Mouse (Mus musculus) spleen, postnatal 36 days (tissue): ENCODE data around the gene Ptges3.
"Not testable (repeated sequence)": the region's sequence is repeated elsewhere in the genome, so short reads cannot be mapped to it uniquely, and the experiment has no call there.

Experiments used
- DNase-seq, 2 experiments: peaks; one replicate each; pipeline ENCODE4 v3.0.0; 2022; ENCODE audit warnings: low spot score in 2 of 2, mixed read lengths in 1 of 2

The Ptges3 gene

GRCm38 (mm10) chr10:128059207-128059981 is 640 bp downstream of the Ptges3 start:
- peak; percentile 67 to 71 for DNase-seq

GRCm38 (mm10) chr10:128061109-128061508 is 2.4 kb downstream of the Ptges3 start:
- no peak for DNase-seq

- no peak for DNase-seq
Measured at GRCm38 (mm10) chr10:128062221-128062989, 3.7 kb downstream of the Ptges3 start.

DNA sequence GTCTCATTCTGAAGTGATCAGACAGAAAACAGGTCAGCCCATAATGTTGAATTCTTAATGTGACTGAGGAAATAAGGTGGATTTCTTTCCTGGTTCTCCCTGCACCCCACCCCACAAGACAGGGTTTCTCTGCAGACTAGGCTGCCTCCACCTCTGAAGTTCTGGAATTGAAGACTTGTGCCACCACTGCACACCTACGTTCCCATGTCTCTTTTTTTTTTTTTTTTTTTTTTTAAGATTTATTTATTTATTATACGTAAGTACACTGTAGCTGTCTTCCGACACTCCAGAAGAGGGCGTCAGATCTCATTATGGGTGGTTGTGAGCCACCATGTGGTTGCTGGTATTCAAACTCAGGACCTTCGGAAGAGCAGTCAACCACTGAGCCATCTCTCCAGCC is 7.3 kb downstream of the Ptges3 start:
- DNase-seq, result no peak

DNA sequence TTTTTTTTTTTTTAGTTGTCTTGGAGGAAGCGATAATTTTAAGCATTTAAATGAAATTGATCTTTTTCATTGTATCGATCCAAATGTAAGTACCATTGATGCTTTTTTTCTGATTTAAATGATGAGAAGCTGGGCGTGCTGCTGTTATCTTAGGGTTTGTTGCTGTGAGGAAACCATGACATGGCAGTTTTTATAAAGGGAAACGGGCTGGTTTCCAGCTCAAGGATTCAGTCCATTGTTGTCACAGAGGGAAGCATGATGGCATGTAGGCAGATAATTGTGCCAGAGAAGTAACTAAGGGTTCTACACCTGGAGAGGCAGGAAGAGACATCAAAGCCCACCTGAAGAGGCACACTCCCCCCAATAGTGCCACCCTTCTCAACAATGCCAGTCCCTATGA is 10.4 kb downstream of the Ptges3 start:
- no peak for DNase-seq

DNA sequence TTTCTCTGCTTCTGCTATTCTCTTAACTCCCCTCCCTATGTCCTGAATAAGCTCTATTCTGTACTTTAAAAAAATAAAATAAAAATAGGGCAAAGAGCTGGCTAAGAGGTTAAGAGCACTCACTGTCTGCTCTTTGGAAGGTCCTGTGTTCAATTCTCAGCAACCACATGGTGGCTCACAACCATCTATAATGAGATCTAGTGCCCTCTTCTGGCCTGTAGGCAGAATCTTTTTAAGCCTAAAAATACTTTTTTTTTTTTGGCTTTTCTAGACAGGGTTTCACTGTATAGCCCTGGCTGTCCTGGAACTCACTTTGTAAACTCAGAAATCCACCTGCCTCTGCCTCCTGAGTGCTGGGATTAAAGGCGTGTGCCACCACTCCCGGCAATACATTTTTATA is 11.7 kb downstream of the Ptges3 start:
- DNase-seq, result not testable (repeated sequence)

DNA sequence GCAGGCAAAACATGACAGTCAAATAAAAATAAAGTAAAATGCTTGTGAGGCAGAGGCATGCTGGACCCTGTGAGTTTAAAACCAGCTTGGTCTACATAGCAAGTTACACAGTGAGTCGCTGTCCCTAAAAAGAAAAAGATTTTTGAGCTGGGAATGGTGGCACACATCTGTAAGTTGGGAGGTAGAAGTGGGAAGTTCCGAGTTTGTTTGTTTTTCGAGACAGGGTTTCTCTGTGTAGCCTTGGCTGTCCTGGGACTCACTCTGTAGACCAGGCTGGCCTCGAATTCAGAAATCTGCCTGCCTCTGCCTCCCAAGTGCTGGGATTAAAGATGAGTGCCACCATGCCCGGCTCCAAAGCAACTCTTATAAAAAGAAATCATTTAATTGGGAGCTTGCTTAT is 19.5 kb downstream of the Ptges3 start:
- not testable (repeated sequence) for DNase-seq

DNA sequence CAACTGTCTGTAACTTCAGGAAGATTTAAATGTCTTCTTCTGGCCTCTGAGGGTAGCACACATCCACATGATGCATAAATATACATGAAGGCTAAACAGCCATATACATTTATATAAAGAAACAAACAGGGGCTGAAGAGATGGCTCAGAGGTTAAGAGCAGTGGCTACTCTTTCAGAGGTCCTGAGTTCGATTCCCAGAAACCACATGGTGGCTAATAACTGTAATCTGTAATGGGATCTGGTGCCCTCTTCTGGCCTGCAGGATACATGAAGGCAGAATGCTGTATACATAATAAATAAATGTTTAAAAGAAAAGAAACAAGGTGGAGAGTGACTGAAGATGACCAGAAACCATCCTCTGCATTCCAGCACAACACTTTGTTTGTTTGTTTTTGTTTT is 21.7 kb downstream of the Ptges3 start:
- DNase-seq, result peak in 1 of 2 experiments; percentile 31

GRCm38 (mm10) chr10:128081807-128082476 is 23.2 kb downstream of the Ptges3 start:
- DNase-seq, result no peak

DNA sequence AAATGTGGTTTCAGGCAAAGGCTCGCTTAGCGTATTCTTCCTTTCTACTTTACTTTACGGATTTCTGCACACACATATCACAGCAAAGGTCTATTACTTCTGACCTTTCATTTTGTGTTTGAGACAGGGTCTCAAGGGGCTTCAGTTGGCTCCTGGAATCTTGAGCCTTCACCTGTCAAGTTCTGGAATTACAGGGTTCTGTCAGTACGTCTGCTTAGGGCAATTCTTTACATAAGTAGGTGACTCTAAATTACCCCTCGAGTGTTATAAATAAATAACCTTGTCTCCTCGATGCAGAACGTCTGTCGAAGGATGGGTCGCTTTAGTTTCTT is 23.7 kb downstream of the Ptges3 start:
- no peak for DNase-seq

DNA sequence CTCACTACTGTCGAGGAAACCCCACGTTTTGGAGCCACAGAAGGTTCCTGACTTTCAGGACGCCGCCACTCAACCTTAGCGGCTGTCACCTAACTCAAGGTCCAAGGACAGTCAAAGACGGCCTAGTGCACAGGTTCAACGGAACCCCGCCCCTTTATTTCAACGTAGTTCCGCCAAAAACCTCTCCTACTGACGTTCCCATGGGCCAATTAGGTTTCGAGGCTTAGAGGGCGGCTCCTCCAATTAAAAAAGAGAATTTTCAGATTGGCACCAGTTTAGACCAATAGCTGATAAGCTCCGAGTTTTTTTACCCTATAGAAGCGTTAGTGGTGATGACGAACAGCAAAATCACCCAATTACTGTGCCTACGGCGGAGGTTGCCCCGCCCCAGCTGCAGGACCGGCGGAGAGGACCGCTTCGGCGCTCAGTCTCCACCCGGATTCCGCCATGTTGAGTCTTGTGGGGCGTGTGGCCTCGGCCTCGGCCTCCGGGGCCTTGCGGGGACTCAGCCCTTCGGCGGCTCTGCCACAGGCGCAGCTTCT is 24.2 kb downstream of the Ptges3 start, which contains the start of gene Atp5b:
TSS of gene Atp5b (plus strand) at position 394 of the 542 bp plus-strand sequence.
- peak; percentile 96 to 98 for DNase-seq

GRCm38 (mm10) chr10:128083688-128084087 is 24.9 kb downstream of the Ptges3 start:
- peak; percentile 14 to 27 for DNase-seq

GRCm38 (mm10) chr10:128084160-128084559 is 25.4 kb downstream of the Ptges3 start:
- DNase-seq, result no peak

- DNase-seq, result peak in 1 of 2 experiments; percentile 36
Measured at GRCm38 (mm10) chr10:128086391-128086790, 27.6 kb downstream of the Ptges3 start.

DNA sequence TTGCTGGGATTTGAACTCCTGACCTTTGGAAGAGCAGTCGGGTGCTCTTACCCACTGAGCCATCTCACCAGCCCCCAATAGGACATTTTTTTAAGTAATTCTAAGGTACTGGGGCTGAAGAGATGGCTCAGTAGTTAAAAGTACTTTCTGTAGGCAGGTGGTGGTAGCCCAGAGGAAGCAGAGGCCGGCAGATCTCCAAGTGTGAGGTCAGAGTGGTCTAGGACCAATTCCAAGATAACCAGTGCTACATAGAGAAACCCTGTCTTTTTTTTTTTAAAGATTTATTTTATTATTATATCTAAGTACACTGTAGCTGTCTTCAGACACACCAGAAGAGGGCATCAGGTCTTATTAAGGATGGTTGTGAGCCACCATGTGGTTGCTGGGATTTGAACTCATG is 28.5 kb downstream of the Ptges3 start:
- not testable (repeated sequence) for DNase-seq

GRCm38 (mm10) chr10:128088181-128088580 is 29.4 kb downstream of the Ptges3 start:
- DNase-seq, result no peak

- no peak for DNase-seq
Measured at GRCm38 (mm10) chr10:128089842-128090241, 31.1 kb downstream of the Ptges3 start.

DNA sequence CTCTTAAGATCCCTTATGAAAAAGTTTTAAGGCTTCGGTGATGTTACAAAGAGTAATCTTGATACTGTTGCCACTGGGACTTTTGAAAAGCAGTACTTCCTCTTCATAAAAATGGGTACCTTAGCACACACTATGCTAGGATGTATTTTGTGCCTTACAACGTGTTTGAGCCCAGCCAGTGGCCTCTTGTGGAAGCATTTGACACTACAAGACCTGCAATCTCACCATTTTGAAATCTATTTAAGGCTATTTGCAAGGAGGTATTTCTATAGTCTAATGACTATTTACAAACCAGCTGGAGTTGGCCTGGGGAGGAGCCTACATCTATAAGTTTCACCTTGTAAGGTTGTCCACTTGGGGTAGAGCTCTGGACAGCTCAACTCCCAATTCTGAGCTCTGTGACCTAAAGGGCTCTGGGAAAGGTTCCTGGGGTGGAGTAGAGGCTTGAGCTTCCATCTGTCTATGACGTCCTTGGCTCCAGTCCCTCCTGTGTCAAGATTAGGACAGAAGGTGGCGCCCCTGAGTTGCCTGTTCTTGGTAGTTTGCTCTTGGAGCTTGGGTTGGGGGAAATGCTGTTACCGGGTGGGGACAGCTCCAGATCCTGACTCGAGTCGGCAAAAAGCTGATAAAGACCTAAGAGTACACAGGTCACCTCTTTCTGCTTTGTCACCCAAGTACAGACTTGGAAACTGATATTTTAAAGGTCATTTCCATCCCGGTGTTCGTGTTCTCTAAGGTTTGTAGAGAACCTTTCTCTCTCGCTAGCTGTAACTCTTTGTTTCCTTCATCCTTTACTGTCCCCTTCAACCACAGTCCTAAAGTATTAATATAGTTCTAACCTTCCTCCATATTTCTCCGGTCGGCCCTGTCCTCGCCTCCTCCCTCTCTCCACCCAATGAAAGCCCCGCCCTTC is 32.2 kb downstream of the Ptges3 start:
- DNase-seq, result peak; percentile 81 to 89

DNA sequence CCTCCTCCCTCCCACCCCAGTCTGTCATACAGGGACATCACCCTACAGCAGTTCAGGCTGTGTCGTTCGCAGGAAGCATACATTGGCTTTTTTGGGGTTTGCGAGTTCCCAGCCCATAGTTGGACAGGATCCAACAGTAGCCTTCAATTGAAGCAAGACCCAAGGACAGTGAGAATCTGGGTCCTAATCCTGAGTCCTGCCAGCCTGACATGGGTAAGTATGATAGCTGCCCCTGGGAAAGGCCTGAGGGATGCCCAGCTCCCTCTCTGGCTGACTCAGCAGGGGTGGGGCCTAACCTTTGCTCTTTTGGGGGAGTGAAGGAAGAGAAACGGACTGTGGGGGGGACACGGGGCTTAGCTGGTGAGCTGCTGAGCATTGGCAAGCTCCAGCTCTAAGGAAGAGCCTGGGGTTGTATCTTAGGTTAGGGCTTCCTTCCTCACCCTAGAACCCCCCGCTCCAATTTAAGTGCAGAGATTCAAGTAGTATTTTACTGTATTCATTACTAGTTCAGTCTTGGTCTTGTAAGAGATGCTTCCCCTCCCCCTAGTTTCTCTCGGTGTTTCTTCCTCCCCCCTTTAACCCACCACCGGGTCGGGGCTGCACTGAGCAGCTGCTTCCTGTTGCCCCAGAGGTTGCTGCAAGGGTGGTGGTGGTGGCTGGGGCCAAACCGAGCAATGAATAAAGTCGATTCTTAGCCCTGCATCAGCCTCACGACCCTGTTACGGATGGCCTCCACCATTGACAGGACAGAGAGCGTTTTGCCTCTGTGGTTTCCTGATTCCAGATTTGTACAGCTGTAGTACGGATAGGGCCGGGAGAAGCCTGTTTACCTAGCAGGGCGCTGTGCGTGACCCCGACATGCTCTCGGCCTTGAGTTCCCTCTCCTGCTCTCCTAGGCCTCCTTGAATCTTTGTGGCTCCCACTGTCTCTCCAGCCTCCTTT is 33.1 kb downstream of the Ptges3 start, which contains the start of gene Baz2a:
TSS of gene Baz2a (plus strand) at position 14 of the 942 bp plus-strand sequence.
- peak; percentile 83 to 84 for DNase-seq
